Mouse (Mus musculus) heart, adult 2 months (tissue): ENCODE measurements around the gene Katnal1.

ENCODE experiments used
- CTCF ChIP-seq: fragments of 200-600 bp; IDR thresholded peaks from 2 replicates; pipeline ENCODE4 v1.8.1; 2022; ENCODE audit warnings: antibody characterized with exemption, mild to moderate bottlenecking, moderate library complexity
- POLR2A ChIP-seq: fragments of 200-500 bp; IDR thresholded peaks from 2 replicates; pipeline ENCODE4 v1.6.1; 2011; ENCODE audit warnings: mild to moderate bottlenecking, low read depth, low read length, control low read depth; ENCODE audit not compliant: insufficient read depth

- no peak for TF ChIP-seq CTCF
- TF ChIP-seq POLR2A = no peak
Measured at GRCm38 (mm10) chr5:148947412-148947811, 18.3 kb upstream of the Katnal1 start.
